Mouse (Mus musculus): ENCODE measurements around the gene Serp1.

DNA sequence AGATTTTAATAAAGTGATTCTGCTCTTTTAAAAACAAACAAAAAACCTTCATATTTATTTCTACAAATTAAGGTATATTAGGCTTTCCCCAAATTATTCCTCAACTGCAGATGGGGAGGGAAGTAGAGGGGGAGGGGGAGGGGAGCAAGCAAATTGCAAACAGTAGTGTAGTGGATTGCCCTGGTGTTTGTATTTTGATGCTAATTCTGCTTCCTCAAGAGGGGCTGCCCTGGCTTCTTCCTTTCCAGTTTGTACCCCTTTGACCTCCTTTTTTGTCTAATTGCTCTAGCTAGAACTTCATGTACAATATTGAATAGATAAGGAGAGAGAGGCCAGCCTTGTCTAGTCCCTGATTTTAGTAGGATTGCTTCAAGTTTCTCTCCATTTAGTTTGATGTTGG is 21.0 kb downstream of the Serp1 start:
- no peak for TF ChIP-seq POLR2A (IDR thresholded peaks at IDR 0.05; ENCODE audit: insufficient read depth, low read depth, low read length)
- TF ChIP-seq CTCF (IDR thresholded peaks at IDR 0.05; ENCODE audit: insufficient read depth, low read depth, low read length): no peak
